Mouse (Mus musculus) right cerebral cortex, adult 2 months (tissue): ENCODE measurements around the gene 9430038I01Rik.
"Not testable (repeated sequence)": the region's sequence is repeated elsewhere in the genome, so short reads cannot be mapped to it uniquely, and the experiment has no call there.

Source experiments
- DNase-seq, 2 experiments: peaks; one replicate each; pipeline ENCODE4 v3.0.0; 2021 to 2022; ENCODE audit warnings: low spot score in 2 of 2

9430038I01Rik gene

DNA sequence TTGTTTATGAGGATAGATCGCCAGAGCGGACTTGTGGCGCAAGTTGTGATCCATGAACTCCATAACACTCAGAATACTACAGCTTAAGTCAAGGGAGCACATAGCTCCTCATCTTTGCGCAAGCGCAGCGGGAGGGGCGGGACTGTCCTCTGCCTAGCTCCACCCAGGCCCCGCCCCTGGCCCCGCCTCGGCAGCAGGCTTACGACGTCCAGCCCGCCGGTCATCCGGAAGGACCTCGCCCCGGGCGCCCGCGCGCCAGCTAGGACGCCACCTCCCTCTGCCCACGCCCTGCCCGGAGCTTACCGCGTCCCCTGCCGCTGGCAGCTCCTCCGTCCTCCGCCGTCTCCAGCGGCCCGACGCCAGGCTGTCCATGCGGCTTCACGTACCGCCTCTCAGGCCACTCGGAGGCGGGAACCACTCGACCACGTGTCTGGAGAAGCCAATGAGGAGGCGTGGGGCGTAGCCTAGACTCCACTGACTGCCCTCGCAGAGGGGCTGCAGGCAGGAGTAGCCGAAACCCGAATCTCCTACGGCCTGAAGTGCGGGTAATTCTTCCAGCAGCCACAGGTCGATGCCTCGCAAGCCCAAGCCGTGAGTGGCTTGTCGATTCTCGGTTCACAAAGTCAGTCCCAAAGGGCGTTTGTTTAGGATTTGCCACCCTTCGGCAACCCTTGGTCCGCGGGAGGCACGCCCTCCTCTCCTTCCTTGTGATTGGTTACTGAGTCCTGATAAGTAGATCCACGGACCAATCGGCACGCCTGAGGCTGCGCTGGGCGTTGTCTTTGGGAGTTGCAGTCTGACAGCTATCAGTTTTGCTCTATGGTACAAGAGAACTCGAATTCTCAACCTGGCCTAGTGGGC, at the start of gene 9430038I01Rik:
Gene 9430038I01Rik (minus strand): TSS at position 426 of the 861 bp plus-strand sequence.
- peak; percentile 94 to 97 for DNase-seq

DNA sequence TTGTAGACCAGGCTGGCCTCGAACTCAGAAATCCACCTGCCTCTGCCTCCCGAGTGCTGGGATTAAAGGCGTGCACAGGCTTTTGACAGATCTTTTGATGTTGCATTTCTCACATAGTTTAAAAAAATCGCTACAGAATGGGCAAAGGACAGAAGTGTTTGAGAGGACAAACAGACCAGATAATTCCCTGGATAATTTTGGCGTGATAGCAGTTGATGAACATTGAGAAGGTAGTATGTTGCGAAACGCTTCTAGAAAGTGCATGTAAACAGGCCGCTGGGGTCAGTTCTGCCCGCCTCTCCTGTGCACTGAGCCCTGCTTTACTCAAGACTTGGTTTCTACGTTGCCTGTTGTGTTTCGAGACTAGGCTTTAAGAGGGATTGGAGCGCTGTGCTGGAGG, 34.8 kb upstream of the 9430038I01Rik start:
- no peak for DNase-seq

DNA sequence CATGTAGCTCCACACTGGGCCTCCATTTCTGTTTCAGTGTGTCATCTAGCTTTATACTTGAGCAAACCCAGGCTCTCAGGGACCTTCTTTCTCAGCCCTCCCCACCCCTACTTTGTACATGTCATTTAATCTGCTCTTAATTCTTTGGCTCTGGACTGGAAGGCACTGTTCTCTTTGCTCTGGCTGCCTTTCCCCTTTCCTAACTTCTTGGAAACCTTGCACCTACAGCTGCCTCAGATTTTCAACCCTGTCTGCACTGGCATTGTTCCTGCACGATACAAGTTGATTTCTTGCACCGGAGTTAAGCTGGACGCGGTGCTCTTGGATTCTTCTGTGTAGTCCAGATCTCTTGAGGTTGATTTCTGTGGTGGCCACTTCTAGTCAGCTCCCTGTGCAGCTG, 32.4 kb upstream of the 9430038I01Rik start:
- no peak for DNase-seq

DNA sequence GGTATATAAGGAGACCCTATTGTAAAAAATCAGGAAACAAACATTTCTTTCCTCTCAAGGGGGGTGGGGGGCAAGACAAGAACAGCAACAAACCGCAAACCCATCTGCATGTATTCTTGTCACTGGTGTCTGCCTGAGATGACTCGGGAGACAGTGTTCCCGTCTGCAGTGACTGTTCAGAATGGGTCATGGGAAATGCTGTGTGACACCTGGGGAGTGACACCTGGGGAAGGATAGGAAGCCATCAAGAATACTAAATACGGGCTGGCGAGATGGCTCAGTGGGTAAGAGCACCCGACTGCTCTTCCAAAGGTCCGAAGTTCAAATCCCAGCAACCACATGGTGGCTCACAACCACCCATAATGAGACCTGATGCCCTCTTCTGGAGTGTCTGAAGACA, 28.4 kb upstream of the 9430038I01Rik start:
- not testable (repeated sequence) for DNase-seq

DNA sequence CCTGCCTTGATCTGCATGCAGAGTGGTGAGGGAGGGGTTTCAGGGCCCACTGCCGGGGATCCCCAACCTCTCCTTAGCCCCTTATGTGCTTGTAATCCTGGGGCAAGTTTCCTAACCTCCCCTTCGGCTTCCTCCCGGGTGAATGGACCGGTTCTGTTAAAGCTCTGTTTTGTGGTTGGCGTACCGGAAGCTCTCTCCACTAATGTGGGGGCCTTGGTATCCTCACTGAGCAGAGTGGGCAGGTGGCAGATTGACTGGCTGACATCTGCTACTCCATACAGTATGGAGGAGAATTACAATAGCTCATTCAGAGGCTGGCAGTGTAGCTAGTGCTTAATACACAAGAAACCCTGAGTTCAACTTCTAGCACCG, 27.6 kb upstream of the 9430038I01Rik start:
- DNase-seq, result peak; percentile 59 to 61

DNA sequence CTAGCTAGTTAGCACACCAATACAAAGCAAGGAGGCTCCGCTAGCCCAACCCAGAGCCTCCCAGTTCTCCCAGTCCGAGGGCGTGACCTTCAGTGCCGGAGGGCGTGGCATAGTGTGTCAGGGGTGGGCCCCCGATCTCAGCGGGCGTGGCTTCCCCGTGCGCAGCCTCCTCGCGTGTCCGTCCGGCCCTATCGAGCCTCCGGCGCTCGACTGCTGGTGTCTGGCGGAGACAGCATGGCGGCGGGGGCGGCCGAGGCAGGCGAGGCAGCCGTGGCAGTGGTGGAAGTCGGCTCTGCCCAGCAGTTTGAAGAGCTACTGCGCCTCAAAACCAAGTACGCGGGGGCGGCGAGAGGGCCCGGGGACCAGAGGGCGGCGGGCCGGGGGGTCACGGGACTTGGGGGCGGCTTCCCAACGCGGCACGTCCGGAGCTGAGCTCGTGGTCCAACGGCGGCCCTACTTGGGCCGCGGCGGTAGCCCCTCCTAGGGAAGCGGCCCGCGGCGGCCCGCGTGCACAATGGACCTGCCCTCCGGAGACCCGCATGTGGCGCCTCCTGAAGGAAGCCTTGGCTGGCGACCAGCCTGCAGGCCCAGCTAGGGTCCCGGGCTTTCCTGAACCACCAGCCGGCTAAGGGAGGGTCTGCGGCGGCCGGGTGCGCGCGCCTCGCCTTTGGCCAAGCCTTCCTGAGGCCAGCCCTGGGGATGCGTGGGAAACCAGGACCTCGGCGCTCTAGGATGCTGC, 27.0 kb upstream of the 9430038I01Rik start, which contains the start of gene Glrx3:
Gene Glrx3 (plus strand): TSS at position 175 of the 739 bp plus-strand sequence.
- DNase-seq, result peak; percentile 95 to 96

DNA sequence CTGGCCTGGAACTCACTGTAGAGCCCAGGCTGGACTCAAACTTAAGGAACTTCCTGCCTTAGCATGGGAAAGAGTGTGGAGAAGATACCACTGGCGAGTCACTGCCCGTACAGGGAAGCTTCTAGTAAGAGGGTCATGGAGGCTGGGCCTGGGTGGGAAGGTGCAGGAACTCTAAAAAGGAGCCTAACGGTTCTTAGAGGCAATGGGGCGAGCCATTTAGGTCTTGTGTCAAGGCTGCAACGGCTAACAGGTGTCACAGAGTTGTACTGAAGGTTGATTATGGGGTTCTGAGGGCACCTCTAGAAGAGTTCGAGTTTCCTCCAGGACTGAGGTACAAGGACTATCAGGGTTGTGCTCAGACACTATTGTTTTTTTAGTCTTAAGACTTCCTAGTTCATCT, 26.3 kb upstream of the 9430038I01Rik start:
- no peak for DNase-seq

DNA sequence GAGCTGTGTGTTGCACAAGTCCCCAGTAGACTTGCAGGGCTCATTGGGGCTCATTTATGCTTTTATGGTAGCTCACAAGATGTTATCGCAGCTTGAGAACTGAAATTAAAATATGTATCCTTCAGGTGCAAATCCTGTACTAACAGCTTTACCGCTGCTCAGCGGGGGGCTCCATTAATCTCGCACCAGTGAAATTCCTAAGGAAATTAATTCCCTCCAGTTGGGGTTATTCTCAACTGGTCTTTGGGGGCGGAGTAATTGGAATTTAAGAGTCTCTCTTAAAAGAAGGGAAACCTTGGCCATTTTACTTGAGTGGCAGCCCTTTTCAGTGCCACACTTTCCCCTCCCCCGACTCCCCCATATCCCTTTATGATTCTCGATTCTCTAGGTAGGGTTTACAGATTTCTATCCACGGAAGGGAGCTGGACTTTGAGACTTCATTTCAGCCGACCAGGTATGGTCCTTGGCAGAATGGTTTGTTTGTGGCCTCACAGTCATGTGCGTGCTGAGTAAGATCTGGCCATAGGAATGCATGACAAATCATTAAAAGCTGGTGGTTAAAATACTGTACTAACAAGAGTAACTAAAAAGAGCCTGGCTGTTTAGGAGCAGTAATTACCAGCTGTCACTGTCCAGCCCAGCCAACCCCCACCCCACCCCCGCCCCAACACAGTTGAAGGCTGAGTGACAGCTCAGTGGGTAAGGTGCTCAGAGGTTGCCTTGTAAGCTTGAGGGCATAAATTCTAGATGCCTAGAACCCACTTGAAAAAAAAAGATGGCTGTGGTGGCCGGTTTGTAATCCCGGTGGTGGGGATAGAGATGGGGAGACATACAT, 21.4 kb upstream of the 9430038I01Rik start:
- DNase-seq, result no peak

DNA sequence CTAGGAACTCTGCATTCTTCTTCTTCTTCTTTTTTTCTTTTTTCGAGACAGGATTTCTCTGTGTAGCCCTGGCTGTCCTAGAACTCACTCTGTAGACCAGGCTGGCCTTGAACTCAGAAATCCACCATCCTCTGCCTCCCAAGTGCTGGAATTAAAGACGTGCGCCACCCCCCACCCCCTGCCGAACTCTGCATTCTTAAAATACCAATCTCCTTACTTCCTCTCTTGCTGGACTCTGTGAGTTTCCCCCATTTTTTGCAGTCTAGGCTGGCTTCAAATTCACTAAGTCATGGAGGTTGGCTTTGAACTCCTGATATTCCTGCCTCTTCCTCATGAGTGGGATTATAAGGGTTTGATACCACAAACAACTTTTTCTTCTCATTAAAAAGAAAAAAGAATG, 16.1 kb upstream of the 9430038I01Rik start:
- no peak for DNase-seq

DNA sequence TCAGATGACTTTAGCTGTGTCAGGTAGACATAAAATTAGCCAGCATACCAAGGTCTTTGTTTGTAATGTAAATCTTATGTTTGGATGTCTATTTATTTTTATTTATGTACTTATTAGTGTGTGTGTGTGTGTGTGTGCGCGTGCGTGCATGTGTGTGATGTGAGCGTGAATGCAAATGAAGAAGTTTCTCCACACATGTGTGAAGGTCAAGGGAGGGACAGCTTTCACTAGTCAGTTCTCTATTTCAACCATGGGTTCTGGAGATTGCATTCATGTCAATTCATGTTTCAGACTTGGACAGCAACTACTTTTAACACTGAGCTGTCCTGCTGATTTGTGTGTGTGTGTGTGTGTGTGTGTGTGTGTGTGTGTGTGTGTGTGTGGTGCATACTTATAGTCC, 10.7 kb upstream of the 9430038I01Rik start:
- no peak for DNase-seq

DNA sequence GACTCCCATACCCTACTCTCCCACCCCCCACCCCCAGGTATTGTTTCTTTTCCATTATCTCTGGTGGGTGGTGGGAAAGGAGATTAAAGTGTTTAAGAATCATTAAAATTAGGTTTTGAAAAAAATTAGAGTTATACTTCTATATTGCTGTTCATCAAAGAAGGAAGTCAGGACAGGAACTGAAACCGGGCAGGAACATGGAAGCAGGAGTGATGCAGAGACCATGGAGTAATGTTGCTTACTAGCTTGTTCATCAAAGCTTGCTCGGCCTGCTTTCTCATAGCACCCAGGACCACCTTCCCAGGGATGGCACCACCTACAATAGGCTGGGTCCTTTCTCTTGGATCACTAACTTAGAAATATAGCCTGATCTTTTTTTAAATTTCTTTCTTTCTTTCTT, 10.0 kb upstream of the 9430038I01Rik start:
- DNase-seq, result no peak

DNA sequence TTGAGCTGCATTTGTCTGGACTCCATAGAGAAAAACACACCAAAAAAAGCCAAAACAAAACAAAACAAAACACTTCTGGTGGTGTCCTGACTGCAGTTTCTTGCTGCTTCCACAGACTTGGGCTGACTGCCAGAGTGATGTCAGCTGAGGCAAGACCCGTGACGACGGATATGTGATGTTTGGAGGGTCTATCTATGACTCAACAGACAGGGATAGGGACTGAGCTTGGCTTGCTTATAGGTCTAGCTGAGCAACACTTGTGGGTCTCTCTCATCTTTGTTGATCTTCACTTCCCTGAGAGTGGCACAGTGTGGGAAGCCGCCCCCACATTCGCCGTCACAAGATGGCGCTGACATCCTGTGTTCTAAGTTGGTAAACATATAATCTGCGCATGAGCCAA, 4.1 kb upstream of the 9430038I01Rik start:
- no peak for DNase-seq

DNA sequence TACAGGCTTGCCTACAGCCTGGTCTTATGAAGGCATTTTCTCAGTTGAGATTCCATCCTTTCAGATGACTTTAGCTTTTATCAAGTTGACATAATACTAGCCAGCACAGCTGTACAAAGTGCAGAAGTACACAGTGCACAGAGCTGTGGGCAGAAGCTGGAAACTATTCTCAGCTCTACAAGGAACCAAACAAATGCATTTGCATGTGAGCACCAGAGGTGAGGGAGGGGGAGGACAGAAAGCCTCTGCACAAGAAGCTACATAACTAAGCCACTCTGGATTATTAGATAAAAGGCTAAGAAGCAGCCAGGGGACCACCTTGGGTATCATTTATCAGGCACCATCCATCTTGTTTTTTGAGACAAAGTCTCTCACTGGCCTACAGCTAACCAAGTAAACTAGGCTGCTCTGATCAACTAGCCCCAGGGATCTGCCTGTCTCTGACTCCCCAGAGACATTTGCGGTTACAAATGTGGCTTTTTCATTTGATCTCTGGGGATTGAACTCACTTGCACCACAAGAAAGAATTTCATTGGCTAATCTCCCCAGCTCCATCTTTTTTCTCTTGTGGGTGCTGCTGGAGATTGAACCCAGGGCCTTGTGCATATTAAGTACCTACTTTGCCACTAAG, 3.0 kb downstream of the 9430038I01Rik start:
- no peak for DNase-seq

DNA sequence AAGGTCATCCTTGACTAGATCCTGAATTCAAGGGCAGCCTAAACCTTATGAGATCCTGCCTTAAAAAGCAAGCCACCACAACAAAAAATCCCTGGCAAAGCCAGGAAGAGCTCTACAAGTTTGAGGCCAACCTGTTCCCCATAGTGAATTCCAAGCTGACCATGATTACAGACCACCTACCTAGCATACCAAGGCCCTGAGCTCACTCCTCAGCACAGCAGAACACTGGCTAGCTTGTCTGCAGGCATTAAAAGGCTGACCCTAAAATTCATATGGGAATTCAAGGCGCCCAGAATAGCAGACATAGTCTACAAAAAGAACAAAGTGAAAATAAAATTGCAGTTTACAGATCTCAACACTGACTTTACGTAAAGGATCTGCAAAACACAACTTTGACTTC, 6.4 kb downstream of the 9430038I01Rik start:
- no peak for DNase-seq

DNA sequence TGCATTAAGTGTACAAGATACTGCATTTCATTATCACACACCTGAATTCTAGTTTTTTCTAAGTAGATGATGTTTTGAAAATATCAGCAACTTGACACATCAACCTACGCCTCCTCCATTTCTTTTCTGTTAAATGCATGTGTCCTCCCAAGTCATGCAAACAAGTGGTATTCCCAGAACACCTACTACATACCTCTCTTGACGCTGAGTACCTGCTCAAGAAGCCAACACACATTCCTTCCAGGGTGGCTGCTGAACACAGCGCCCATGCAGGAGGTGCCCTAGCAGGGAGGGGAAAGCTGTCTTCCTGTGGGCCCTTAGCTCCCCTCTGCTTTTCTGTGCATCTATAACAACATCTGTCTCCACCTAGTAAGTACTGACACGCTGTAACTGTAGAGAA, 11.6 kb downstream of the 9430038I01Rik start:
- DNase-seq, result no peak

DNA sequence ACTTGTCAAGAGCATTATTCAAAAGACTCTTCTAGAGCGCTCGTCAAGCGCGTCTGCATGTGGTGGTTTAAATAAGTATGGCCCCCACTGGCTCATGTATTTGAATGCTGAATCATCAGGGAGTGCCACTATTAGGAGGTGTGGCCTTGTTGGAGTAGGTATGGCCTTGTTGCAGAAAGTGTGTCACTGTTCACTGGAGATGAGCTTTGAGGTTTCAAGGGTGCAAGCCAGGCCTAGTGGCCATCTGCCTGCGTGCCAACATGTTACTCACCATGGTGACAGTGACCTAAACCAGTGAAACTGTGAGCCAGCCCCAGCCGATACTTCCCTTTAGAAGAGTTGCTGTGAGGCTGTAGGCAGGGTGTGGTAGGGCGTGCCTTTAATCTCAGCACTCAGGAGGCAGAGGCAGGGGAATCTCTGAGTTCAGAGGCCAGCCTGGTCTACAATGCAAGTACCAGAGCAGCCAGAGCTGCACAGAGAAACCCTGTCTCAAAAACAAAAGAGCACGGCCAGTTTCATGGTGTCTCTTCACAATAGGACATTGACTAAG, 13.1 kb downstream of the 9430038I01Rik start:
- DNase-seq, result no peak

DNA sequence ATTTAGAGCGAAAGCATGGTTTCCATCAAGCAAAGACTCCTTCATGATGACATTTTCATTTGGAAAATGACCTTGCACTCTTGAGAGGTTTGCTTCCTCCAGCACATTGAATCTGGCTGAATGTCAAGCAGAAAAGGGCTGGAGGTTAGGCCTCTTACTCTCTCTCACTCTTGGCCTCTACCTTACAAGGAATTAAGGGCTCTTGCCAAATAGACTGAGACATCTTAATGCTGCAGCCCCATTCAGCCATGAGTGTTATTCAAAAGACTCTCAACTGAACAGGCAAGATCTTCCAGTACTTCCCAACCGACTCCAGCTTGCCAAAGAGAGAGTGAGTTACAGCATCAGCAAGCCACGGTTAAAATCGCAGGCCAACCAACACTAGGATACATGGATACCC, 15.1 kb downstream of the 9430038I01Rik start:
- no peak for DNase-seq

DNA sequence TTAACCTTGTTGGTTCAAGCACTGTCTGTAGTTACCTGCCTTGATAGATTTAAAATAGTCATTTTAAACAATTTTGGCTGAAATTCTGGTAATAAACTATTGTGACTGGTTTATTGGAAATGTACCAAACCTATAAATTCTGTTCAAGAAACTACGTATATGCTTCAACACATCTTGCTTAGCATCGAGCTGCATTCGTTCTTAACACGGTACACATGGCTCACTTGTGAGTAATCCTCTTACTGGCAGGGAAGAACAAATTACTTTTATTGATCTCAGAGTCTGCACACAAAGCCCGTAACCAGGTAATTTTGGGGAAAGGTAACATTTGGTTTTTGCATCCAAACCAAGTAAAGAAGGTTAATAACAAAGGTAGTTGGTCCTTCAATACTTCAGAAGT, 22.7 kb downstream of the 9430038I01Rik start:
- no peak for DNase-seq

DNA sequence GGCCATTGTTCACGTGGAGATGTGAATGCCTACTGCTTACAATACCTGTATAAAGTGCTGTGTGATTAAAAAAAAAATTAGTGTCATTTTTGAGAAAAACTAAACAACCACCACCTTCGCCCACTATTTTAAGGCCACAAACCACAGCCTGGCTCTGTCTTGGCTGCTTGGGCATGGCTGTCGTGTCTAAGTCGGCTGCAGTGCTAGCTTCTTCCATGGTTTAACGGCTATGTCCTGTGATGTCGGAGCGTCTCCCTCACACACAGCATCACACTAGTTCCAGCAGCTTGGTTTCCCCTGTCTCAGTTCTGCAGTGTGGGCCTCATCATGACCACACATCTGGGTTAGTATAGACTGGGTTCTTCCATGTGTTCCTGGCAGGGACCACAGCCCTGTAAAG, 35.6 kb downstream of the 9430038I01Rik start:
- no peak for DNase-seq

DNA sequence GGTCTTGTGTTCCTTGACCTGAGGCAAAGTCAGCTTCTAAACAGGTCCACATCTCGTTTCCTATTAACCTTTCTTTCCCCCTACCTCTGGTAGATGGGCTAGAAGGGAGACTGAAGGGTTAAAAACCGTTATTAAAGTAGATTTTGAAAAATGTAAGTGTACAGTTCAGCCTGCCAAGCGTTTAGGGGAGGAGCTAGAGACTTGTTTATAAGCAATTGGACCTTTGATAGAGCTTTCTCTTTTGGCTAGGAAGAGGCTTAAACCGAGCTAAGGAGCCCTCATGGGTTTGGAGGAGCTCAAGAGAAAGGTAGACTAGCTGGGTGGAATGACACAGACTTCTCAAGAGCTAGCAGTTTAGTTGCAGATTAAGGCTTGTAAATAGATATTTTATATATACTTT, 38.8 kb downstream of the 9430038I01Rik start:
- no peak for DNase-seq

DNA sequence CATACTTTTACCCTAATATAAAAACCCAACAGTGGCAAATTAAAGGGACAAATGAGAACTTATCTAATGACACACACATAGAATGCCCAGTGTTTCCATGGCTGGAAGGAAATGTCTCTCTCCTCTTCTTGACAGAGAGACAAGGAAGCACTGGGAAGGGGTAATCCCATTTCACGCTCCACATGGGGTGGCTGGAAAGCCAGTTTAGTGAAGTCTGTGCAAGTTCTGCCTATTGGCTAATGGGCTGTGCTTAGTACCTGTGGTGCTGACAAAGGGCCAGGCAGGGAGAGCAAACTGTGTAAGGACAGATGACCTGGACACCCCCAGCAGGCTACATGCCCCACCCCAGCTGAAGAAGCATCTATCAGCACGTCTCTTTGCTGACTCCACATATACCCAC, 40.4 kb downstream of the 9430038I01Rik start:
- no peak for DNase-seq
